Mouse (Mus musculus) inflammation-experienced regulatory T-cells, adult 6 months (primary cell): ENCODE results near the gene Gm6268. TPM values are rescaled to one million over a fixed set of nuclear protein-coding genes. Genes with fewer than 3 reads are reported as not detected.

Experiments
- ATAC-seq: one replicate; pipeline ENCODE4 v1.8.0; 2017
- polyA plus RNA-seq, 3 experiments: library from polyadenylated mRNA; unstranded; fragments of 100-300 nt; shearing (Covaris generic); gene quantifications; one replicate each; pipeline ENCODE4 v1.2.1; 2017

The Gm6268 gene
- polyA plus RNA-seq: not detected

GRCm38 (mm10) chrX:36400980-36401379, at the start of gene Gm6268:
Gene Gm6268 (plus strand): TSS chrX:36401280.
- no peak for ATAC-seq

DNA sequence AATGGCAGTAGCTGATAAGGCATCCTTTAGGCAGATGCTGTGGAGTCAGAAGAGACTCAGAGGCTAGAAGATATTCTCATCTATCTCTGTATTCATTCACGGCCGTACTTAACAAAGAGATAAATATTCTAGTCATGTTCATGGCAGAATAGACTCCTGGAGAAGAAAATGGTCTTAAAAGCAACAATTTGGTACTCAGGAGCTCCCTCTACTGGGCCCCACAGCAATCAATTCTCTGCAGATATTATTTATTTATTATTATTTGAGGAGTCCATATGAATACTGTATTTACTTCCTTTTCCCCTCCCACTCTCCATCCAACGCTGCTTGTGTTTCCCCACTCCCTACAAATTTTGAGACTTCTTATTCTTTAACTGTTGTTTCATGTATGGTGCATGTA, 48.6 kb upstream of the Gm6268 start:
- no peak for ATAC-seq

GRCm38 (mm10) chrX:36385340-36385739, 15.7 kb upstream of the Gm6268 start:
- no peak for ATAC-seq

DNA sequence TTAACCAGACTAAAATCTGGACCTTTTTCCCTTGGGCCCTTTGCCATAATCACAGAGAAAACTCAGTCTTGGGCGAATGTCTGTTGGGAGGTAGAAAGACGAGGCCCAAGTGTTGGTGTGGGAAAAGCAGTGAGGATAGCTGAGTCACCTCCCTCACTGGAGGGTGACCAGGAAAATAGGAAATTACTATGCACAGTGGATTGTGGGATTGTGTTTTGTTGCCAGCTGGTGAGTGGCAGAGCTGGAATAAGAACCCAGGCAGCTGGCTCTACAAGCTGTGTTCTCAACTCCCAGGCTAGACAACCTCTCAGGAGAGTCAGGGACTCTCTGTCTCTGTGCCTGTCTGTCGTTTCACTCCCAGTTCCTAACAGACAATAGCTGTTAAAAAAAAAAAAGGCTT, 11.1 kb upstream of the Gm6268 start:
- no peak for ATAC-seq

- no peak for ATAC-seq
Measured at GRCm38 (mm10) chrX:36390503-36390902, 10.6 kb upstream of the Gm6268 start.

- ATAC-seq: no peak
Measured at GRCm38 (mm10) chrX:36392672-36393071, 8.4 kb upstream of the Gm6268 start.

DNA sequence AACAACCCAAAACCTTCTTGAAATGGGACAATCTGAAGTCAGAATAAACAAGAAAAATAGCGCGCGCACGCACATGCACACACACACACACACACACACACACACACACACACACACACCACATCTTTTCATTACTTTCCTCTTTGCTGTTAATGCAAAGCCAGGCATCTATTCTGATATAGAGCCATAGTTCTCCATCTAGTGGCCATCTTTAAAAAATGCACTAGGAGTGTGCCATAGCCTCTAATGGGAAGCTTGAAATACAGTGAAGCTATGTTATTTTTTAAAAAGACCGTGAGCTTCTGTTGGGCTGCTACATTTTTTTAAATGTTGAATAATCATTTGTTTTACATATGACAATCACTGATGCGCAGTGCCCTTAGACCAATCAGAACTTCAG, 7.8 kb upstream of the Gm6268 start:
- no peak for ATAC-seq

DNA sequence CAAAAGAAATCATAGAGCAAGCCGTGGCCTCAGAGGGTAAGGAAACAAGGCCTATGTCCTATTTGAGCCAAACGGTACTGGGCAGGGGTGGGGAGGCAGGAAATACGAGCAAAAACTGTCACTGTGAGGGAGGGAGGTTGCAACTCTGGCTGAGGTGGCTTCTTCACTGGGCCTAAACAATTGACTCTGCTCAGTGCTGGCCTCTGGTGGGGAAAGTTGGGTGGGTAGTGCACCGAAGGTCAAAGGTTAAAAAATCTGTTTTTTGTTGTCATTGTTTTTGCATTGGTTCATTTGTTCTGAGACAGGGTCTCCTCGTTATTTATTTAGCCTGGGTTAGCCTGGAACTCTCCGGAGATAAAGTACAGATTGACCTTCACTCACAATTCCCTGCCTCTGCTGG, 1.2 kb downstream of the Gm6268 start:
- no peak for ATAC-seq

DNA sequence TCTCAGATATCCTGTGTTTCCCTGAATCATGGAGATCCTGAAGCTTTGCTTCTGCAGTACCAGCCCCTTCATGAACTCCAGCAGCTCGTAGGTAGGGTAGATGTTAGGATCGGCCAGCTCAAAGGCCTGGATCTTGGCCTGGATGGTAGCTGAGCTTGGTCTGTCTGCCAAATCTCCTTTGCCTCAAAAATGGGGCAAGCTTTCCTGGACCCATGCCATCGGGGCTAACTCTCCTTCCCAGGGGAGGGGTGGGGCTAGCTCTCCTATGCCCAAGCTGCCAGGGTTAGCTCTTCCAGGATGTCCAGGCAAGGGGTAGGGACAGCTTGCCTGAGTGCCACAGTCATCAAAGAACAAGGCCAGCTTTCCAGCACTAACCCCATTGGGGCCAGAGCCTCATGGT, 18.1 kb downstream of the Gm6268 start:
- no peak for ATAC-seq

DNA sequence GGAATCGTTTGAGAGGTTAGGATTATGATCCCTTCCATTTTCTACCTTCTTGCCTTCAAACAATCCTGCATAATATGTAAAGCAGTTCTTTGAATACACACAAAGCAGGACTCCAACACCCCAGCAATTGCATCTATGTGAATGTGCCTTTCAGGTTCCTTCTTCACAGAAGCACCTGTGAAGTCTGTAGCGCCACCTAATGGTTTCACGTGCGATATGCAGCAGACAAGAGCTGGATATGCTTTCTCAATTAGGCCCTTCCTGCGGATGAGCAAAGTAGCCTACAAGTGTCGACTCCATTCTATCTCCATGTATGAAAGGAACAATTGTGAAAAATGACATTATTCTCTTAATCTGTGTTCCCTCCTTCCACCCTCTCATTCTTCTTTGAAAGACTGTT, 33.9 kb downstream of the Gm6268 start:
- ATAC-seq: no peak

GRCm38 (mm10) chrX:36437932-36438331, 36.9 kb downstream of the Gm6268 start:
- no peak for ATAC-seq

Other genes with a start within 250 kb of the Gm6268 start
- 1 to 10 TPM in 2 of 3 experiments, under 1 TPM in 1; 0.18 to 3.6 (median 2.2) TPM for gene Zcchc12, start 205.4 kb upstream of the Gm6268 start, polyA plus RNA-seq
- not detected for gene Lonrf3, start 72.9 kb upstream of the Gm6268 start, polyA plus RNA-seq
- gene Gm14569, start 90.5 kb downstream of the Gm6268 start, polyA plus RNA-seq: under 1 TPM in 1 of 3 experiments, not detected in 2; 0.38 TPM
- 10 to 100 TPM; 57.2 to 77.3 (median 65.5) TPM for gene Pgrmc1, start 196.9 kb downstream of the Gm6268 start, polyA plus RNA-seq
- 1 to 10 TPM in 1 of 3 experiments, under 1 TPM in 2; 0.58 to 1.3 (median 0.79) TPM for gene Akap17b, start 244.1 kb downstream of the Gm6268 start, polyA plus RNA-seq